Mouse (Mus musculus) hindbrain, embryonic 10.5 days (tissue): Measurements from ENCODE around the gene Prrx1. TPM values are rescaled to one million over a fixed set of nuclear protein-coding genes. Genes with fewer than 3 reads are reported as not detected.

Source experiments
- DNase-seq: peaks from one replicate; pipeline ENCODE4 v3.0.0-alpha.2; 2017; ENCODE audit warnings: low spot score
- H3K27ac ChIP-seq: fragments of 300-500 bp; sonication (generic); 2 replicates; pipeline ENCODE4 v1.5.1; 2016; ENCODE audit warnings: mild to moderate bottlenecking, moderate library complexity
- H3K27me3 ChIP-seq: fragments of 300-500 bp; sonication (generic); 2 replicates; pipeline ENCODE4 v1.6.1; 2016; ENCODE audit warnings: mild to moderate bottlenecking; ENCODE audit not compliant: poor library complexity, insufficient read depth, severe bottlenecking
- H3K36me3 ChIP-seq: fragments of 300-500 bp; sonication (generic); 2 replicates; pipeline ENCODE4 v1.6.1; 2016; ENCODE audit warnings: mild to moderate bottlenecking, moderate library complexity
- H3K4me1 ChIP-seq: fragments of 300-500 bp; sonication (generic); replicated peaks from 2 replicates; pipeline ENCODE4 v1.6.1; 2016; ENCODE audit warnings: mild to moderate bottlenecking
- H3K4me3 ChIP-seq: fragments of 300-500 bp; sonication (generic); 2 replicates; pipeline ENCODE4 v1.5.1; 2016; ENCODE audit warnings: mild to moderate bottlenecking, moderate library complexity
- H3K9me3 ChIP-seq: fragments of 300-500 bp; sonication (generic); 2 replicates; pipeline ENCODE4 v1.6.1; 2016; ENCODE audit warnings: mild to moderate bottlenecking, moderate library complexity
- WGBS: fragments of 180-500 bp; shearing (Covaris S2); methylation state at CpG from one replicate; pipeline ENCODE4 v1.1.7; 2016; 5-methylcytosine and 5-hydroxymethylcytosine counted together
- polyA plus RNA-seq: library from polyadenylated mRNA; unstranded; fragments of >200 nt; fragmentation: Nextera tagmentation; extraction: Ambion mirVana; gene quantifications from 2 replicates; pipeline ENCODE4 v1.2.1, GENCODE M21; 2016

Gene Prrx1
- polyA plus RNA-seq: 28.9 and 33.1 TPM in 2 replicates

- Histone ChIP-seq H3K4me1 (peaks cover 51% of the 10 kb centered on the region), H3K27me3 (peaks cover 97% of the 10 kb centered on the region)
These were observed at the start of gene Prrx1 for GRCm38 (mm10) chr1:163313101-163313773. Gene Prrx1, minus strand, starts transcription at chr1:163313710.

GRCm38 (mm10) chr1:163362202-163362601, 48.7 kb upstream of the Prrx1 start:
- H3K27me3 ChIP-seq: no peaks in the 10 kb centered on the region
- H3K4me3 ChIP-seq: no peak overlapping the region
- H3K9me3 ChIP-seq: no peaks in the 10 kb centered on the region
- 80% methylated on average over 8 of the region's 8 CpGs for WGBS
- H3K27ac ChIP-seq: no peak overlapping the region
- H3K36me3 ChIP-seq: no peaks in the 10 kb centered on the region
- DNase-seq: no peak
- no peaks in the 10 kb centered on the region for H3K4me1 ChIP-seq

More at GRCm38 (mm10) chr1:163313101-163313773, at the start of gene Prrx1:
- Histone ChIP-seq H3K36me3 (no peaks in the 10 kb centered on the region), H3K4me3 (peak within 1 kb of the TSS; percentile 65), H3K9me3 (no peaks in the 10 kb centered on the region), H3K27ac (peak within 1 kb of the TSS; percentile 89)
- DNase-seq: peak; percentile 64
- 0% methylated on average over 17 of the region's 17 CpGs for WGBS

- Histone ChIP-seq H3K27me3 (no peaks in the 10 kb centered on the region), H3K4me3 (no peak overlapping the region), H3K9me3 (no peaks in the 10 kb centered on the region), H3K36me3 (no peaks in the 10 kb centered on the region), H3K4me1 (no peaks in the 10 kb centered on the region), H3K27ac (no peak overlapping the region)
- no peak for DNase-seq
- 84% methylated on average over 5 of the region's 5 CpGs for WGBS
These were observed 47.9 kb upstream of the Prrx1 start for GRCm38 (mm10) chr1:163361376-163361775.

GRCm38 (mm10) chr1:163360796-163361195, 47.3 kb upstream of the Prrx1 start:
- H3K4me1 ChIP-seq: no peaks in the 10 kb centered on the region
- no peak overlapping the region for H3K27ac ChIP-seq
- DNase-seq: no peak

GRCm38 (mm10) chr1:163359521-163359920, 46.0 kb upstream of the Prrx1 start:
- Histone ChIP-seq H3K36me3 (no peaks in the 10 kb centered on the region), H3K4me1 (no peaks in the 10 kb centered on the region), H3K4me3 (no peak overlapping the region), H3K27me3 (no peaks in the 10 kb centered on the region), H3K9me3 (no peaks in the 10 kb centered on the region), H3K27ac (no peak overlapping the region)
- 94% methylated on average over 3 of the region's 3 CpGs for WGBS
- DNase-seq: no peak

More at GRCm38 (mm10) chr1:163360796-163361195, 47.3 kb upstream of the Prrx1 start:
- Histone ChIP-seq H3K36me3 (no peaks in the 10 kb centered on the region), H3K4me3 (no peak overlapping the region), H3K27me3 (no peaks in the 10 kb centered on the region), H3K9me3 (no peaks in the 10 kb centered on the region)
- WGBS: 76% methylated on average over 6 of the region's 6 CpGs

- no peaks in the 10 kb centered on the region for H3K4me1 ChIP-seq
- no peak overlapping the region for H3K4me3 ChIP-seq
- 74% methylated on average over 7 of the region's 7 CpGs for WGBS
These were observed 44.7 kb upstream of the Prrx1 start for GRCm38 (mm10) chr1:163358165-163358564.

GRCm38 (mm10) chr1:163357733-163358132, 44.2 kb upstream of the Prrx1 start:
- Histone ChIP-seq H3K9me3 (no peaks in the 10 kb centered on the region), H3K27me3 (no peaks in the 10 kb centered on the region), H3K36me3 (no peaks in the 10 kb centered on the region), H3K27ac (no peak overlapping the region), H3K4me3 (no peak overlapping the region), H3K4me1 (no peaks in the 10 kb centered on the region)
- WGBS: 81% methylated on average over 6 of the region's 6 CpGs
- DNase-seq: no peak

More at GRCm38 (mm10) chr1:163358165-163358564, 44.7 kb upstream of the Prrx1 start:
- no peak for DNase-seq
- H3K27me3 ChIP-seq: no peaks in the 10 kb centered on the region
- H3K9me3 ChIP-seq: no peaks in the 10 kb centered on the region
- H3K36me3 ChIP-seq: no peaks in the 10 kb centered on the region
- H3K27ac ChIP-seq: no peak overlapping the region

GRCm38 (mm10) chr1:163356167-163356566, 42.7 kb upstream of the Prrx1 start:
- no peaks in the 10 kb centered on the region for H3K36me3 ChIP-seq
- no peaks in the 10 kb centered on the region for H3K27me3 ChIP-seq
- H3K27ac ChIP-seq: no peak overlapping the region
- WGBS: 77% methylated on average over 4 of the region's 4 CpGs
- no peaks in the 10 kb centered on the region for H3K9me3 ChIP-seq
- H3K4me1 ChIP-seq: no peaks in the 10 kb centered on the region
- no peak for DNase-seq
- H3K4me3 ChIP-seq: no peak overlapping the region

- Histone ChIP-seq H3K9me3 (no peaks in the 10 kb centered on the region), H3K27ac (no peak overlapping the region), H3K4me1 (no peaks in the 10 kb centered on the region), H3K4me3 (no peak overlapping the region), H3K27me3 (no peaks in the 10 kb centered on the region), H3K36me3 (no peaks in the 10 kb centered on the region)
- DNase-seq: no peak
- 47% methylated on average over 3 of the region's 3 CpGs for WGBS
These were observed 42.2 kb upstream of the Prrx1 start for GRCm38 (mm10) chr1:163355626-163356156.

GRCm38 (mm10) chr1:163350988-163351387, 37.5 kb upstream of the Prrx1 start:
- Histone ChIP-seq H3K4me3 (no peak overlapping the region), H3K9me3 (no peaks in the 10 kb centered on the region), H3K27ac (no peak overlapping the region), H3K36me3 (no peaks in the 10 kb centered on the region), H3K27me3 (no peaks in the 10 kb centered on the region), H3K4me1 (no peaks in the 10 kb centered on the region)
- DNase-seq: no peak
- WGBS: 91% methylated on average over 3 of the region's 3 CpGs

GRCm38 (mm10) chr1:163345541-163345940, 32.0 kb upstream of the Prrx1 start:
- no peaks in the 10 kb centered on the region for H3K36me3 ChIP-seq
- H3K27ac ChIP-seq: no peak overlapping the region
- H3K4me1 ChIP-seq: no peaks in the 10 kb centered on the region
- no peak for DNase-seq
- no peaks in the 10 kb centered on the region for H3K9me3 ChIP-seq
- no peaks in the 10 kb centered on the region for H3K27me3 ChIP-seq
- 84% methylated on average over 5 of the region's 5 CpGs for WGBS
- H3K4me3 ChIP-seq: no peak overlapping the region

- Histone ChIP-seq H3K4me3 (no peak overlapping the region), H3K27ac (no peak overlapping the region), H3K9me3 (no peaks in the 10 kb centered on the region), H3K27me3 (no peaks in the 10 kb centered on the region), H3K36me3 (no peaks in the 10 kb centered on the region), H3K4me1 (no peaks in the 10 kb centered on the region)
- peak; percentile 11 for DNase-seq
- 30% methylated on average over 1 of the region's 1 CpGs for WGBS
These were observed 31.4 kb upstream of the Prrx1 start for GRCm38 (mm10) chr1:163344931-163345330.

GRCm38 (mm10) chr1:163339219-163339561, 25.7 kb upstream of the Prrx1 start:
- no peaks in the 10 kb centered on the region for H3K27me3 ChIP-seq
- WGBS: 88% methylated on average over 3 of the region's 3 CpGs
- no peak for DNase-seq

More at GRCm38 (mm10) chr1:163339219-163339561, 25.7 kb upstream of the Prrx1 start:
- H3K4me1 ChIP-seq: no peaks in the 10 kb centered on the region
- no peak overlapping the region for H3K4me3 ChIP-seq
- no peaks in the 10 kb centered on the region for H3K9me3 ChIP-seq
- no peaks in the 10 kb centered on the region for H3K36me3 ChIP-seq
- no peak overlapping the region for H3K27ac ChIP-seq
